Mouse (Mus musculus) lung, adult 2 months (tissue): ENCODE data around the gene Stxbp2.

Experiments used
- CTCF ChIP-seq: fragments of 200-500 bp; IDR thresholded peaks from 2 replicates; pipeline ENCODE4 v1.5.1; 2011; ENCODE audit warnings: mild to moderate bottlenecking, low read length, control low read depth; ENCODE audit not compliant: insufficient read depth
- POLR2A ChIP-seq: fragments of 200-500 bp; IDR thresholded peaks from 2 replicates; pipeline ENCODE4 v1.6.1; 2011; ENCODE audit warnings: low read depth, mild to moderate bottlenecking, control low read depth, low read length, borderline replicate concordance; ENCODE audit errors: extremely low read depth

- TF ChIP-seq CTCF (no peak), POLR2A (no peak)
Observed at GRCm38 (mm10) chr8:3626971-3627370, 3.8 kb upstream of the Stxbp2 start.
